Mouse (Mus musculus) left cerebral cortex, adult 6 months (tissue): ENCODE measurements around the gene Coq6. TPM values are rescaled to one million over a fixed set of nuclear protein-coding genes. Genes with fewer than 3 reads are reported as not detected.

Source experiments
- long read RNA-seq, 2 experiments: library from polyadenylated mRNA; unstranded; transcript quantifications; one replicate each; pipeline ENCODE4 v2.0.0; 2019 to 2020
- polyA plus RNA-seq: library from polyadenylated mRNA; unstranded; fragments of <200 nt; fragmentation: Nextera tagmentation; gene quantifications from 2 replicates; pipeline ENCODE4 v1.2.3, GENCODE M21; 2021

Coq6 gene
- 19.7 and 26.8 TPM in 2 replicates for polyA plus RNA-seq
- long read RNA-seq, experiment 1, transcript Coq6-201 (12 exons, 1,602 nt) = major isoform, 103 of 136 reads
- long read RNA-seq, experiment 1, partial matches to known transcripts = 2 of 136 reads
- long read RNA-seq, experiment 1, other reads (novel, unspliced or antisense) = 27 of 136 reads
- long read RNA-seq, experiment 2, transcript Coq6-201 (12 exons, 1,602 nt) = major isoform, 34 of 51 reads
- long read RNA-seq, experiment 2, partial matches to known transcripts = 7 of 51 reads
- long read RNA-seq, experiment 2, other reads (novel, unspliced or antisense) = 9 of 51 reads

DNA sequence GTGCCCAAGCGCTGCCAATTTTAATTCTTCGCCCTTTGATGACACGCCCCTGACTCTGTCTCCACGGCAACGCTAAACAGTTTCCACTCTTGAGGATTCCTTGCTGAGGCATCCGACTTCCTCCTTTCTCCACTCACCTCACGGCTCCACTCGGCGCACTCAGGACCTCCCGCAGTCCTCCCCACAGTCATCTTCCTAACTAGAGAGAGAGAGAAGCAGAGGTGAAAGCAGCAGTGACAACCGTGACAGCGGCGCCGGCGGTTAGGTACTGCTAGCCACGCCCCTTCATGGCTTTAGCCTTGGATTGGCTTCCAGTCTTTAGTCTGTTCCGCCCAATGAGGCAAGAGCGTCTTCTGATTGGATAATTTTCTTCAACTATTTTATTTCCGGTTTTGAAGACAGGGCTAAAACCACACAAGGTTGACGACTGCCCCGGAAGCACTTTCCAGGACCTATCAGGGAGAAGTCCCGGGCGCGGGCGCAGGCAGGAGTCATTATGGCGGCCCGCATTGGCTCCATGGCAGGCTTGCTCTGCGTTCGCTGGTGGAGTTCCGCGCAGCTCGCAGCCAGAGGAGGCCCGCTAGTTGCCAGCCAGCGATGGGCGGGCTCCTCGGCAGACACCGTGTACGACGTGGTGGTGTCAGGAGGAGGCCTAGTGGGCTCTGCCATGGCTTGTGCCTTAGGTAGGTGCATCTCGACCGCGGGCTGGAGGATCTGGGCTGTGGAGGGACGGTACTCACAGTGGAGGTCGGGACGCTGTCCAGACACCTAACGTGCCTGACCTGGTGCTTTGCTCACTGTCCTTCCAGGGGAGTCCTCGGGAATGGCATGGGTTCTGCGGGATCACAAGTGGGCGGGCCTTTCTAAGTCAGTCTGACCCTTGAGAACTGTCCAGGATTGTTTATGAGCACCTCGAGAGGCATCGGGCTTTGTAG, at the start of gene Coq6, which contains the start of gene Fam161b:
Gene Coq6 (plus strand): TSS at position 103 of the 935 bp plus-strand sequence.
Gene Fam161b (minus strand): TSS at position 279 of the 935 bp plus-strand sequence.

GRCm38 (mm10) chr12:84316721-84317621, 44.5 kb upstream of the Coq6 start, which contains the start of gene Zfp410:
Gene Zfp410, plus strand, starts transcription at chr12:84316852.

GRCm38 (mm10) chr12:84408819-84409507, 47.5 kb downstream of the Coq6 start, which contains the start of the genes Entpd5 and Bbof1:
Gene Entpd5, minus strand, starts transcription at chr12:84409029.
Gene Bbof1, plus strand, starts transcription at chr12:84409071.

DNA sequence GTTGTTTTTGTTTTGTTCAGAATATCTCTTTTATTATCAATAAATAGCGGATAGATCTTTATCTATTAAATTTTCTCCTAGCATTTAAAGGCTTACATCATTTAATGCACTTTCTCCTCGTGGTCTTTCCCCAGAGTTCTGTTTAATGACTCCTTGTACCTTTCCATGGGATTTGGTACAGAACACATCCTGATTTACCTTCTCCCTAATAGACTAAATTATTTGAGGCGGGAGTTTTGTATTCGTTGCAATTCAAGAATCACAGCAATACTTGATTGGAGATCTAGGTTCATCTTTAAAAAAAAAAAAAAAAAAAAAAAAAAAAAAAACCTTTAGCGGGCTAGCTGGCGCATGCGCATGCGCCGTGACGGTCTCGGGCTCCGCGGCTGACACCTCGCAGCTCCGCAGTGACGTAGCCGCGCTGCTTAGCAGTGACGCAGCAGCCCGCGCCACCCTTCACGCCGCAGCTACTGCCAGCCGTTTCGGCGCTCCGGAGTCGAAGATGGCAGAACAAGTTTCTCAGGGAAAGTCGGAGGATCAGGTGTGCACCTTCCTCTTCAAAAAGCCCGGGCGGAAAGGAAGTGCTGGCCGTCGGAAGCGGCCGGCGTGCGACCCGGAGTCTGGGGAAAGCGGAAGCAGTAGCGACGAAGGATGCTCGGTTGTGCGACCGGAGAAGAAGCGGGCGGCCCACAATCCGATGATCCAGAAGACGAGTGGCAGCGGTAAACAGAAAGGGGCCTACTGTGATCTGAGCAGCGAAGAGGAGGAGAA, 55.6 kb downstream of the Coq6 start, which contains the start of gene Rnf113a2:
Gene Rnf113a2 (plus strand): TSS at position 363 of the 771 bp plus-strand sequence.

Other genes with a start within 250 kb of the Coq6 start
- gene Dnal1, start 247.3 kb upstream of the Coq6 start, polyA plus RNA-seq = 19.6 and 25.3 TPM in 2 replicates
- gene Pnma1, start 213.2 kb upstream of the Coq6 start, polyA plus RNA-seq = 4.5 and 6.6 TPM in 2 replicates
- gene Elmsan1, start 142.8 kb upstream of the Coq6 start, polyA plus RNA-seq = 3.3 and 6.3 TPM in 2 replicates
- 24.5 and 31.6 TPM in 2 replicates for gene Ptgr2, start 76.4 kb upstream of the Coq6 start, polyA plus RNA-seq
- 16.7 and 22.7 TPM in 2 replicates for gene Zfp410, start 44.8 kb upstream of the Coq6 start, polyA plus RNA-seq
- 5.5 and 6.8 TPM in 2 replicates for gene Fam161b, start 176 bp downstream of the Coq6 start, polyA plus RNA-seq
- gene Entpd5, start 47.4 kb downstream of the Coq6 start, polyA plus RNA-seq = 13.2 and 15.6 TPM in 2 replicates
- gene Bbof1, start 47.4 kb downstream of the Coq6 start, polyA plus RNA-seq = 0.98 and 1.1 TPM in 2 replicates
- gene Rnf113a2, start 55.5 kb downstream of the Coq6 start, polyA plus RNA-seq = 15.9 and 17.6 TPM in 2 replicates
- gene Aldh6a1, start 89.3 kb downstream of the Coq6 start, polyA plus RNA-seq = 43.8 and 56.6 TPM in 2 replicates
- 35.1 and 41.5 TPM in 2 replicates for gene Lin52, start 89.8 kb downstream of the Coq6 start, polyA plus RNA-seq
- 0.06 TPM in 1 of 2 replicates, not detected in the other for gene Vsx2, start 208.1 kb downstream of the Coq6 start, polyA plus RNA-seq